Mouse (Mus musculus) liver, embryonic 14.5 days (tissue): ENCODE results near the gene Pawr. TPM values are rescaled to one million over a fixed set of nuclear protein-coding genes. Genes with fewer than 3 reads are reported as not detected.

Experiments
- ATAC-seq: fragments of 200-750 bp; cut with Nextera tagmentation; 2 replicates; pipeline ENCODE4 v1.8.0; 2017; ENCODE audit warnings: moderate number of reproducible peaks, mild to moderate bottlenecking, moderate library complexity; ENCODE audit not compliant: insufficient read depth
- DNase-seq, 3 experiments: peaks; one replicate each; pipeline ENCODE4 v3.0.0-alpha.2; 2012 to 2013; ENCODE audit warnings: low read depth in 3 of 3, low spot score in 3 of 3
- H3K27ac ChIP-seq: fragments of 300-500 bp; sonication (generic); 2 replicates; pipeline ENCODE4 v1.5.1; 2014; ENCODE audit warnings: moderate library complexity, mild to moderate bottlenecking, control low read depth, inconsistent platforms
- H3K27me3 ChIP-seq: fragments of 300-500 bp; sonication (generic); 2 replicates; pipeline ENCODE4 v1.6.1; 2014; ENCODE audit warnings: mild to moderate bottlenecking, low read length, moderate library complexity; ENCODE audit not compliant: control insufficient read depth, insufficient read depth
- H3K36me3 ChIP-seq: fragments of 300-500 bp; sonication (generic); replicated peaks from 2 replicates; pipeline ENCODE4 v1.6.1; 2014; ENCODE audit warnings: low read depth; ENCODE audit not compliant: control insufficient read depth, insufficient read depth
- H3K4me1 ChIP-seq, 2 experiments: fragments of 200-500 bp in 1 of 2; fragments of 300-500 bp in 1 of 2; sonication (generic) in 1 of 2; replicated peaks; 2 replicates each; pipeline ENCODE4 v1.6.1; 2012 to 2014; ENCODE audit warnings: antibody characterized with exemption in 1 of 2, inconsistent platforms in 1 of 2, low read length in 1 of 2; ENCODE audit not compliant: control insufficient read depth in 2 of 2, insufficient read depth in 2 of 2
- H3K4me2 ChIP-seq: fragments of 300-500 bp; sonication (generic); 2 replicates; pipeline ENCODE4 v1.6.1; 2014; ENCODE audit warnings: low read depth, mild to moderate bottlenecking, control low read depth, moderate library complexity
- H3K4me3 ChIP-seq, 2 experiments: fragments of 200-500 bp in 1 of 2; fragments of 300-500 bp in 1 of 2; sonication (generic) in 1 of 2; 2 replicates each; pipeline ENCODE4 v1.5.1; 2012 to 2014; ENCODE audit warnings: low read depth in 2 of 2, low read length in 2 of 2, mild to moderate bottlenecking in 2 of 2, control low read depth in 1 of 2, inconsistent platforms in 1 of 2, moderate library complexity in 1 of 2; ENCODE audit not compliant: insufficient read depth in 1 of 2
- H3K9ac ChIP-seq: fragments of 300-500 bp; sonication (generic); replicated peaks from 2 replicates; pipeline ENCODE4 v1.6.1; 2014; ENCODE audit warnings: mild to moderate bottlenecking, control low read depth, moderate library complexity
- H3K9me3 ChIP-seq: fragments of 300-500 bp; sonication (generic); 2 replicates; pipeline ENCODE4 v1.6.1; 2016; ENCODE audit warnings: low read length, mixed read lengths; ENCODE audit not compliant: control insufficient read depth
- CTCF ChIP-seq: IDR thresholded peaks from 2 replicates; pipeline ENCODE4 v1.5.1; 2016; ENCODE audit warnings: antibody characterized with exemption, low read depth, control low read depth
- EP300 ChIP-seq: IDR thresholded peaks from 2 replicates; pipeline ENCODE4 v1.6.1; 2016; ENCODE audit warnings: antibody characterized with exemption, low read depth
- WGBS: fragments of 180-500 bp; shearing (Covaris S2); extraction: QIAGEN DNeasy Blood & Tissue Kit; methylation state at CpG from one replicate; pipeline ENCODE4 v1.1.7; 2014; ENCODE audit not compliant: insufficient replicate concordance; 5-methylcytosine and 5-hydroxymethylcytosine counted together
- polyA plus RNA-seq, 2 experiments: library from polyadenylated mRNA; depleted of rRNA in 1 of 2; stranded (reverse) in 1 of 2; unstranded in 1 of 2; fragments of >200 nt; fragmentation: Nextera tagmentation in 1 of 2; extraction: Ambion mirVana in 1 of 2; gene quantifications; 2 replicates each; pipeline versions ENCODE4 v1.2.1 to v1.2.3; 2012 to 2014

Pawr gene
- polyA plus RNA-seq, 2 experiments, result 3.7 to 4.4 TPM

- H3K36me3 ChIP-seq, result no peaks in the 10 kb centered on the region
- TF ChIP-seq CTCF, result no peak
- TF ChIP-seq EP300, result no peak
- H3K27ac ChIP-seq, result no peak overlapping the region
- H3K4me3 ChIP-seq, result no peak overlapping the region
- H3K27me3 ChIP-seq, result no peaks in the 10 kb centered on the region
- no peak for DNase-seq
- no peak for ATAC-seq
- WGBS, result 62% methylated on average over 7 of the region's 7 CpGs
- H3K4me1 ChIP-seq, result no peaks in the 10 kb centered on the region
- no peaks in the 10 kb centered on the region for H3K9me3 ChIP-seq
- H3K9ac ChIP-seq, result no peak overlapping the region
- no peak overlapping the region for H3K4me2 ChIP-seq
Measured at GRCm38 (mm10) chr10:108377369-108377768, 45.4 kb downstream of the Pawr start.

- Histone ChIP-seq H3K9me3 (no peaks in the 10 kb centered on the region), H3K4me1 (no peaks in the 10 kb centered on the region), H3K4me3 (no peak overlapping the region), H3K4me2 (no peak overlapping the region), H3K36me3 (no peaks in the 10 kb centered on the region), H3K27me3 (no peaks in the 10 kb centered on the region), H3K27ac (no peak overlapping the region), H3K9ac (no peak overlapping the region)
- DNase-seq, result no peak
- no peak for ATAC-seq
- TF ChIP-seq EP300 (no peak), CTCF (no peak)
- WGBS, result 71% methylated on average over 6 of the region's 6 CpGs
Measured at GRCm38 (mm10) chr10:108378062-108378461, 46.1 kb downstream of the Pawr start.

GRCm38 (mm10) chr10:108378479-108378878 is 46.6 kb downstream of the Pawr start:
- no peak overlapping the region for H3K4me3 ChIP-seq
- DNase-seq (no peak), ATAC-seq (no peak)
- 63% methylated on average over 5 of the region's 5 CpGs for whole genome bisulfite sequencing
- no peaks in the 10 kb centered on the region for H3K27me3 ChIP-seq
- no peaks in the 10 kb centered on the region for H3K9me3 ChIP-seq
- no peak overlapping the region for H3K4me2 ChIP-seq
- H3K9ac ChIP-seq, result no peak overlapping the region
- H3K27ac ChIP-seq, result no peak overlapping the region
- TF ChIP-seq CTCF (no peak), EP300 (no peak)
- no peaks in the 10 kb centered on the region for H3K36me3 ChIP-seq
- no peaks in the 10 kb centered on the region for H3K4me1 ChIP-seq

- Histone ChIP-seq H3K27ac (no peak overlapping the region), H3K4me3 (no peak overlapping the region), H3K9ac (no peak overlapping the region), H3K27me3 (no peaks in the 10 kb centered on the region), H3K4me2 (no peak overlapping the region), H3K4me1 (peaks cover 0 to 7% of the 10 kb centered on the region in 2 experiments; a peak in 1 of 4 replicates), H3K9me3 (no peaks in the 10 kb centered on the region), H3K36me3 (no peaks in the 10 kb centered on the region)
- DNase-seq (no peak), ATAC-seq (no peak)
- WGBS, result 73% methylated on average over 10 of the region's 10 CpGs
- TF ChIP-seq EP300, result no peak
- no peak for TF ChIP-seq CTCF
Measured at GRCm38 (mm10) chr10:108380715-108381114, 48.8 kb downstream of the Pawr start.

GRCm38 (mm10) chr10:108384153-108384769 is 52.3 kb downstream of the Pawr start:
- no peak overlapping the region for H3K4me2 ChIP-seq
- DNase-seq (no peak), ATAC-seq (no peak)
- no peak overlapping the region for H3K9ac ChIP-seq
- peaks cover 0 to 7% of the 10 kb centered on the region in 2 experiments; a peak in 1 of 4 replicates for H3K4me1 ChIP-seq
- no peaks in the 10 kb centered on the region for H3K9me3 ChIP-seq
- no peaks in the 10 kb centered on the region for H3K36me3 ChIP-seq
- H3K27ac ChIP-seq, result no peak overlapping the region
- TF ChIP-seq CTCF (no peak), EP300 (no peak)
- no peak overlapping the region for H3K4me3 ChIP-seq
- no peaks in the 10 kb centered on the region for H3K27me3 ChIP-seq
- WGBS, result 79% methylated on average over 9 of the region's 9 CpGs
